ENCODE assay signal across 24 mouse cellular contexts in the genomic region with DNA sequence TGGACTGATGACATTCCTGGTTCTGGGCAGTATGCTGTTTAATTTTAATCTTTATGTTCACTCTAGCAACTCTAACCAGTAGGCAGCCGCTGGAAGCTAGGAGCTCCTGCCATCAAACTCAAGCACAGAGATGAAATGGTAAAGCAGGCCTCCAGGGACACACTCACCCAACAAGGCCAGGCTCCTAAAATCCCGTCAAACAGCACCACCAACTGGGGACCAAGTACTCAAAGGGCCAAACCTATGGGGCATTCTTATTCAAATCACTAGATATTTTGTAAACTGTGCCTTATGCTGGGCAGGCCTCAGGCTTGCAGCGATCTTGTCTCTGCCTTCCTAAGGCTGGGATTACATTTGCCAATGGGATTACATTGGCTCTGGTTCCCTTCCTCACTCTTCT. TPM values are rescaled to one million over a fixed set of nuclear protein-coding genes. Genes with fewer than 3 reads are reported as not detected.
A peak's percentile ranks its signal among the peaks of the same experiment; 100 is the strongest.
DNase-seq lines count a peak whose midpoint lies in the region; ATAC-seq and TF ChIP-seq lines count a peak whose summit lies in the region.
"Had no signal": no experiment of that assay in that cellular context is flagged by ENCODE, and none has a peak within 500 bp of the region (broad histone marks: within the 10 kb centered on the region; RNA-seq: fewer than 3 reads in every experiment).

No protein-coding gene starts in this region.

- DNase-seq in CD4-positive, CD25-positive, alpha-beta regulatory T cell, adult 2 months (ENCODE audit: low read depth, low spot score): peak; percentile 11
- DNase-seq in liver, adult 2 months (ENCODE audit: extremely low read depth, low read depth, low spot score): peak; percentile 46
- no peak for DNase-seq in liver, embryonic 11.5 days (ENCODE audit: low spot score)
- peak; percentile 36 for DNase-seq in splenic B cell, adult 2 months (ENCODE audit: low read depth, low spot score)
- no peak for DNase-seq in MN1 (ENCODE audit: low spot score)
- DNase-seq: adrenal gland, adult 2 months; cerebellum, adult 11-12 months; cerebellum, postnatal 14 days; gastrocnemius, postnatal 10 days; kidney, postnatal 14 days; layer of hippocampus, postnatal 36 days; lung, postnatal 10 days; right cerebral cortex, postnatal 25 days; spleen, adult 18-20 months; thymus, postnatal 25 days had no signal

- TF ChIP-seq EP300 in ES-Bruce4 (IDR thresholded peaks at IDR 0.05; ENCODE audit: insufficient read depth, low read depth, low read length): peak; percentile 75

- H3K4me2 ChIP-seq in liver, embryonic 11.5 days: no peak overlapping the region
- H3K4me2 ChIP-seq: heart, embryonic 11.5 days; hindbrain, embryonic 15.5 days; limb, embryonic 13.5 days; liver, embryonic 15.5 days; midbrain, embryonic 11.5 days had no signal

- H3K36me3 ChIP-seq in liver, adult 2 months (ENCODE audit: control insufficient read depth, insufficient read depth, low read length): no peaks in the 10 kb centered on the region
- H3K36me3 ChIP-seq in liver, embryonic 11.5 days (ENCODE audit: control insufficient read depth, insufficient read depth, low read length): no peaks in the 10 kb centered on the region
- no peaks in the 10 kb centered on the region for H3K36me3 ChIP-seq in ES-Bruce4 (ENCODE audit: control insufficient read depth, insufficient read depth, low read length, poor library complexity, severe bottlenecking)
- H3K36me3 ChIP-seq in splenic B cell, adult 2 months (ENCODE audit: control insufficient read depth, insufficient read depth, low read length, poor library complexity, severe bottlenecking): no peaks in the 10 kb centered on the region
- H3K36me3 ChIP-seq: forebrain, embryonic 10.5 days; hindbrain, embryonic 15.5 days; limb, embryonic 13.5 days; liver, embryonic 15.5 days had no signal

- no peak for ATAC-seq in CD4-positive, CD25-positive, alpha-beta regulatory T cell, adult 4 months
- no peak for ATAC-seq in liver, embryonic 11.5 days (replicated peaks; ENCODE audit: low FRiP score)
- ATAC-seq: forebrain, embryonic 16.5 days had no signal

- H3K27ac ChIP-seq in liver, adult 2 months (replicated peaks; ENCODE audit: insufficient read depth, low read depth, low read length): peak overlapping the region; percentile 6; the same call in 1 of the 2 replicates
- no peak overlapping the region for H3K27ac ChIP-seq in liver, embryonic 11.5 days (ENCODE audit: low read depth, low read length)
- peak overlapping the region; percentile 94 for H3K27ac ChIP-seq in ES-Bruce4 (ENCODE audit: insufficient read depth, low read length)
- H3K27ac ChIP-seq: forebrain, embryonic 10.5 days; hindbrain, embryonic 15.5 days; limb, embryonic 13.5 days; liver, embryonic 15.5 days had no signal

- H3K4me3 ChIP-seq in liver, adult 2 months (ENCODE audit: insufficient read depth, low read depth, low read length): no peak overlapping the region
- no peak overlapping the region for H3K4me3 ChIP-seq in liver, embryonic 11.5 days (ENCODE audit: low read depth, low read length)
- no peak overlapping the region for H3K4me3 ChIP-seq in ES-Bruce4 (ENCODE audit: low read depth, low read length)
- H3K4me3 ChIP-seq: forebrain, embryonic 10.5 days; hindbrain, embryonic 15.5 days; limb, embryonic 13.5 days; liver, embryonic 15.5 days had no signal

- H3K9ac ChIP-seq in liver, adult 2 months (ENCODE audit: low read depth, low read length): no peak overlapping the region
- no peak overlapping the region for H3K9ac ChIP-seq in liver, embryonic 11.5 days (ENCODE audit: low read depth, low read length)
- 0 out of 2 replicates have a peak overlapping the region, but pooled peaks have one; percentile 32 for H3K9ac ChIP-seq in ES-Bruce4 (ENCODE audit: low read depth, poor library complexity, severe bottlenecking)
- H3K9ac ChIP-seq: hindbrain, embryonic 15.5 days; limb, embryonic 13.5 days; liver, embryonic 15.5 days had no signal

- no peaks in the 10 kb centered on the region for H3K27me3 ChIP-seq in liver, adult 2 months (ENCODE audit: control insufficient read depth, insufficient read depth, low read length)
- H3K27me3 ChIP-seq in liver, embryonic 11.5 days (replicated peaks; ENCODE audit: control insufficient read depth, insufficient read depth, low read length): no peaks in the 10 kb centered on the region
- H3K27me3 ChIP-seq in ES-Bruce4 (ENCODE audit: control insufficient read depth, insufficient read depth, low read length, poor library complexity, severe bottlenecking): no peaks in the 10 kb centered on the region
- no peaks in the 10 kb centered on the region for H3K27me3 ChIP-seq in splenic B cell, adult 2 months (ENCODE audit: control insufficient read depth, insufficient read depth, low read length, poor library complexity, severe bottlenecking)
- H3K27me3 ChIP-seq: hindbrain, embryonic 15.5 days; limb, embryonic 13.5 days; liver, embryonic 15.5 days had no signal

- peaks cover 22% of the 10 kb centered on the region for H3K4me1 ChIP-seq in liver, adult 2 months (ENCODE audit: control insufficient read depth, insufficient read depth, low read length)
- peaks cover 5% of the 10 kb centered on the region; the same call in 1 of the 2 replicates for H3K4me1 ChIP-seq in liver, embryonic 11.5 days (replicated peaks; ENCODE audit: control insufficient read depth, insufficient read depth, low read length)
- peaks cover 2% of the 10 kb centered on the region for H3K4me1 ChIP-seq in ES-Bruce4 (ENCODE audit: control insufficient read depth, insufficient read depth, low read length)

- no peaks in the 10 kb centered on the region for H3K9me3 ChIP-seq in liver, embryonic 11.5 days (ENCODE audit: control insufficient read depth, low read length)
- H3K9me3 ChIP-seq in ES-Bruce4 (replicated peaks; ENCODE audit: control insufficient read depth, insufficient read depth, low read length, poor library complexity, severe bottlenecking): no peaks in the 10 kb centered on the region
- H3K9me3 ChIP-seq: forebrain, embryonic 10.5 days; hindbrain, embryonic 15.5 days; limb, embryonic 13.5 days; liver, embryonic 15.5 days had no signal

- H3K79me2 ChIP-seq in liver, adult 2 months (ENCODE audit: control insufficient read depth, insufficient read depth, low read length): peaks cover 10% of the 10 kb centered on the region; the same call in 1 of the 2 replicates

- no peak for TF ChIP-seq POLR2A in liver, adult 2 months (IDR thresholded peaks at IDR 0.05; ENCODE audit: extremely low read depth, insufficient read depth, low read length)
- no peak for TF ChIP-seq POLR2A in ES-Bruce4 (IDR thresholded peaks at IDR 0.05; ENCODE audit: insufficient read depth, low read length)

- TF ChIP-seq CTCF in liver, adult 2 months (IDR thresholded peaks at IDR 0.05; ENCODE audit: low read depth, low read length): 0 out of 2 replicates have a peak, but pooled peaks have one; percentile 25
- peak; percentile 31 for TF ChIP-seq CTCF in ES-Bruce4 (IDR thresholded peaks at IDR 0.05; ENCODE audit: low read depth, low read length)

- 89% methylated on average over 3 of the region's 3 CpGs for WGBS in liver, adult 2 months
- WGBS in liver, embryonic 11.5 days: 63% methylated on average over 3 of the region's 3 CpGs

RNA-seq across cellular contexts. Expression of a gene that starts 2.8 kb away (rescaled TPM):
- polyA plus RNA-seq in CD4-positive, CD25-positive, alpha-beta regulatory T cell, adult 4 months (2017; shearing (Covaris generic)): 10 to 100 TPM; 14.3 to 14.6 TPM
- total RNA-seq in liver, adult 2 months (2014; rRNA removed): 30.5 and 44.3 TPM in 2 replicates
- 44.6 and 70.5 TPM in 2 replicates for polyA plus RNA-seq in liver, adult 2 months (2012; rRNA removed)
- polyA plus RNA-seq in liver, embryonic 11.5 days (2014; fragmentation: Nextera tagmentation; extraction: Ambion mirVana): 26.6 and 28.3 TPM in 2 replicates
- polyA plus RNA-seq in ES-Bruce4 (2011; ENCODE audit: insufficient read depth, insufficient read length, low read depth, missing spikeins): 124 TPM in 2 replicates

Comparison
In these comparisons a context has a peak if more than half of its experiments do, and no peak if none do; other contexts are left out.
1. DNase-seq: peak in CD4-positive, CD25-positive, alpha-beta regulatory T cell, adult 2 months (single experiment), liver, adult 2 months (single experiment) and splenic B cell, adult 2 months (single experiment); none in liver, embryonic 11.5 days (single experiment) and MN1 (single experiment).